Mouse (Mus musculus) liver, embryonic 13.5 days (tissue): Measurements from ENCODE around the gene Elovl7. TPM values are rescaled to one million over a fixed set of nuclear protein-coding genes. Genes with fewer than 3 reads are reported as not detected.
A peak's percentile ranks its signal among the peaks of the same experiment; 100 is the strongest.

Experiments
- ATAC-seq: fragments of 200-750 bp; cut with Nextera tagmentation; 2 replicates; pipeline ENCODE4 v1.8.0; 2017; ENCODE audit warnings: low read depth, mild to moderate bottlenecking, moderate number of reproducible peaks, moderate library complexity
- DNase-seq: peaks from one replicate; pipeline ENCODE4 v3.0.0; 2022
- H3K27ac ChIP-seq: fragments of 300-500 bp; sonication (generic); 2 replicates; pipeline ENCODE4 v1.5.1; 2015; ENCODE audit warnings: moderate library complexity, mild to moderate bottlenecking, inconsistent platforms
- H3K27me3 ChIP-seq: fragments of 300-500 bp; sonication (generic); 2 replicates; pipeline ENCODE4 v1.6.1; 2015; ENCODE audit warnings: mild to moderate bottlenecking, inconsistent platforms
- H3K36me3 ChIP-seq: fragments of 300-500 bp; sonication (generic); 2 replicates; pipeline ENCODE4 v1.6.1; 2015; ENCODE audit warnings: mild to moderate bottlenecking, inconsistent platforms
- H3K4me1 ChIP-seq: fragments of 300-500 bp; sonication (generic); replicated peaks from 2 replicates; pipeline ENCODE4 v1.6.1; 2015; ENCODE audit warnings: inconsistent platforms
- H3K4me2 ChIP-seq: fragments of 300-500 bp; sonication (generic); 2 replicates; pipeline ENCODE4 v1.6.1; 2015; ENCODE audit warnings: inconsistent platforms, mild to moderate bottlenecking, moderate library complexity
- H3K4me3 ChIP-seq: fragments of 300-500 bp; sonication (generic); replicated peaks from 2 replicates; pipeline ENCODE4 v1.5.1; 2015; ENCODE audit warnings: mild to moderate bottlenecking, inconsistent platforms
- H3K9ac ChIP-seq: fragments of 300-500 bp; sonication (generic); 2 replicates; pipeline ENCODE4 v1.6.1; 2015; ENCODE audit warnings: mild to moderate bottlenecking, inconsistent platforms
- H3K9me3 ChIP-seq: fragments of 300-500 bp; sonication (generic); replicated peaks from 2 replicates; pipeline ENCODE4 v1.6.1; 2016; ENCODE audit warnings: inconsistent platforms
- WGBS: fragments of 180-500 bp; shearing (Covaris S2); methylation state at CpG from one replicate; pipeline ENCODE4 v1.1.7; 2015; ENCODE audit not compliant: insufficient replicate concordance; 5-methylcytosine and 5-hydroxymethylcytosine counted together
- polyA plus RNA-seq: library from polyadenylated mRNA; unstranded; fragments of >200 nt; fragmentation: Nextera tagmentation; extraction: Ambion mirVana; gene quantifications from 2 replicates; pipeline ENCODE4 v1.2.1, GENCODE M21; 2015

Gene Elovl7
- polyA plus RNA-seq, 1 experiment from 2014 or later: 2.0 TPM

DNA sequence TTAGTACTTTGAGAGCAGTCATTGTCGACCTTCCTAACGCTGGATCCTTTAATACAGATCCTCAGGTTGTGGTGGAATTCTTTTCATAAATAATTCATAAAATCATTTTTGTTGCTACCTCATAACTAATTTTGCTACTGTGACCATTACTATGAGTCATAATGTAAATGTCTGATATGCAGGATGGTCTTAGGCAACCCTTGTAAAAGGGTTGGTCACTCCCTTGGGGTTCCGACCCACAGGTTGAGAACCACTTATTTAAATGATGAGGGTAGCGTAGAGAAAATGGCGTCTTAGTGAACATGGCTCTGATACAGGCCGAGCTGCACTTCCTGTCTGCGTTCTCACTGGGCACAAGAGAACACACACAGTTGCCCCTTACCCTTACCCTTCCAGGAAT, 63.1 kb downstream of the Elovl7 start:
- H3K27ac ChIP-seq: no peak overlapping the region
- no peaks in the 10 kb centered on the region for H3K36me3 ChIP-seq
- no peaks in the 10 kb centered on the region for H3K9me3 ChIP-seq
- no peaks in the 10 kb centered on the region for H3K27me3 ChIP-seq
- WGBS: 67% methylated on average over 7 of the region's 7 CpGs
- H3K4me1 ChIP-seq: no peaks in the 10 kb centered on the region
- no peak overlapping the region for H3K9ac ChIP-seq
- DNase-seq (no peak), ATAC-seq (no peak)
- no peak overlapping the region for H3K4me3 ChIP-seq
- no peak overlapping the region for H3K4me2 ChIP-seq

DNA sequence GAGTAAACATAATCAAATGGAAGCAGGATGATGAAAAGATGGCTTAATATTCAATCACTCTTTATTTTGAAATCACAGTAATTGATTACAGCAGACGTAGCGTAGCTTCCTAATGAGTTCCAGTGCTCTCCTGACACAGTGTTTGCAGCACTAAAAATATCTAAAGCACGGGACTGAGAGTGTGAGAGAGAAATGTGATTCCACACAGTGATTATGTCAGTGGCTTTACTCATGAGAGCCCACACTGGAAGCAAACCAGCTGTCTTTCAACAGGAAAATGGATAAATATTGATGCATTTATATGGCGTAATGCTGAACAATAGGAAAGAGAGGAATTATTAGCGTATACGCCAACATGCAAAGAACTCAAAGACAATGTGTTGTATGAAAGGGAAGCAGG, 64.4 kb downstream of the Elovl7 start:
- Histone ChIP-seq H3K4me1 (no peaks in the 10 kb centered on the region), H3K4me3 (no peak overlapping the region), H3K27ac (no peak overlapping the region), H3K9ac (no peak overlapping the region), H3K36me3 (no peaks in the 10 kb centered on the region), H3K9me3 (no peaks in the 10 kb centered on the region), H3K4me2 (no peak overlapping the region), H3K27me3 (no peaks in the 10 kb centered on the region)
- WGBS: 72% methylated on average over 6 of the region's 6 CpGs
- DNase-seq (no peak), ATAC-seq (no peak)

DNA sequence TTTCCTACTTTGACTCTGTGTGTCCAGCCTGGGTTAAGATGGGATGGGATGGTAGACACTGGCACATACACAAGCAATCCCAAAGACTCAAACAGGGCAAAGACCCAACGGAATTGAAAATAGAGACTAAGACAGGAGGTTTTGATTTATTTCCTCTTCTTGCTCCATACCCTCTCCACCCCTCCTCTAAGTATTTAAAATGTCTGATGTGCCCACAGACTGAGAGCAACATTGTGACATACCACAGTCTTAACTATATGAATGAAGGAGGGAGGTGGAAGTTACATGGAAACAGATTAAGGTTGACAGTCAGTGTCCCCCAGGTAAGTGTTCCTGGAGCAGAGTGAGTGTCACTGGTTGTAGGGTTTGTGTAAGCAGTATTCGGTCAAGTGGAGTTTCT, 70.1 kb downstream of the Elovl7 start:
- Histone ChIP-seq H3K9ac (no peak overlapping the region), H3K4me3 (no peak overlapping the region), H3K9me3 (no peaks in the 10 kb centered on the region), H3K4me2 (no peak overlapping the region), H3K4me1 (0 out of 2 replicates have a peak, but pooled peaks cover 3% of the 10 kb centered on the region), H3K36me3 (no peaks in the 10 kb centered on the region), H3K27ac (no peak overlapping the region), H3K27me3 (no peaks in the 10 kb centered on the region)
- DNase-seq (no peak), ATAC-seq (no peak)
- WGBS: 66% methylated on average over 2 of the region's 2 CpGs

DNA sequence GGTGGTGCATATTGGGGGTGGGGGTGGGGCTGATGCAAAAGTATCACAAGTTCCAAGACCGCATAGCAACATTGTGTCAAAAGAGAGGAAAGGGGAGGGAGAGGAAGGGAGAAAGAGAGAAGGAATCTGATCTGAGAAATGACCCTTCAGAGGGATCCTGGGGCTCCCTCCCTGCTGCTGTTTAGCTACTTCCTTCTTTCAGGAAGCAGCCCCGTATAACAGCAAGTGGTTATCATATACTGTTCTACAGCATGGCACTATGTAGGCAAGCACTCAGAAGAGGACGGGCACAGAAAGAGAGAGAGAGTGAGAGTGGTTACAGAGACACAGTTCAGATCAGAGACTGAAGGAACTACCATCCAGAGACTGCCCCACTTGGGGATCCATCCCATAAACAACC, 73.7 kb downstream of the Elovl7 start:
- H3K4me1 ChIP-seq: peaks cover 13% of the 10 kb centered on the region
- ATAC-seq (no peak), DNase-seq (no peak)
- H3K4me3 ChIP-seq: no peak overlapping the region
- no peaks in the 10 kb centered on the region for H3K27me3 ChIP-seq
- 21% methylated on average over 3 of the region's 3 CpGs for WGBS
- H3K36me3 ChIP-seq: no peaks in the 10 kb centered on the region
- H3K4me2 ChIP-seq: no peak overlapping the region
- H3K9ac ChIP-seq: no peak overlapping the region
- H3K27ac ChIP-seq: no peak overlapping the region
- no peaks in the 10 kb centered on the region for H3K9me3 ChIP-seq

DNA sequence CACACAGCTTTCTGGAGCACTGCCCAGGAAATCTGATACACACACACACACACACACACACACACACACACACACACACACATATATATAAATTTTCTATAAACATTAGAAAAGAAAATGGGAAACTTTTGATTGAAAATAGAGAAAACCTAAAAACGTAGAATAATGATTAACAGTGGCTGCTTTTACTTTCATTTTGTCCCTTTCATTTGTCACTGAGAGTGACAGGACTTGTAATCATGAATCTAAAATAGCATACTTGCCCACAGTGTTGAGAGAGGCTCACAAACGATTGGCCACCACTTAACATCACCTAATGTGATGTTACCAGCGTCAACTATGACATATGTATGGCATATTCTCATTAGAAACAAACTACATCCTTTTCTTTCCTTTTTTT, 75.2 kb downstream of the Elovl7 start:
- ATAC-seq: no peak
- H3K9ac ChIP-seq: no peak overlapping the region
- peaks cover 13% of the 10 kb centered on the region for H3K4me1 ChIP-seq
- H3K4me2 ChIP-seq: no peak overlapping the region
- H3K27ac ChIP-seq: no peak overlapping the region
- no peaks in the 10 kb centered on the region for H3K36me3 ChIP-seq
- no peak for DNase-seq
- H3K27me3 ChIP-seq: no peaks in the 10 kb centered on the region
- 51% methylated on average over 3 of the region's 3 CpGs for WGBS
- H3K4me3 ChIP-seq: no peak overlapping the region
- H3K9me3 ChIP-seq: no peaks in the 10 kb centered on the region

DNA sequence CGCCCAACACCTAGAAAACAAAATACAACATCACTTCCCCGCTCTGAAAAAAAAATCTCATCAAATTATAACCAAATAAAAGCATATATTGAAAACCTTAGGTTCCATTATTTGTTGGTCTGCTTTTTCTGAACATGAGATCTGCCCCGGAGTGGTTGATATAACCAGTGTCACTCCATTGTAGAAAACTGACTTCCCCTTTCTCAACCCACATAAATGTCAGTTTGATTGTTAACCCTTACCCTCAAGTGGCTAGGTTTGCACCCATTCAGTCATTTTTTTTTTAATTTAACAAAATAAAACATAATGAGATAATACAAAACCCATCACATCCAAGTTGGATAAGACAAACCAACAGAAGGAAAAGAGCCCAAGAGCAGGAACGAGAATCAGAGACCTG, 76.1 kb downstream of the Elovl7 start:
- Histone ChIP-seq H3K9me3 (no peaks in the 10 kb centered on the region), H3K27ac (no peak overlapping the region), H3K4me2 (no peak overlapping the region), H3K4me3 (no peak overlapping the region), H3K27me3 (no peaks in the 10 kb centered on the region), H3K36me3 (no peaks in the 10 kb centered on the region), H3K9ac (no peak overlapping the region), H3K4me1 (peaks cover 13% of the 10 kb centered on the region)
- WGBS: 35% methylated on average over 4 of the region's 4 CpGs
- no peak for ATAC-seq
- DNase-seq: no peak

DNA sequence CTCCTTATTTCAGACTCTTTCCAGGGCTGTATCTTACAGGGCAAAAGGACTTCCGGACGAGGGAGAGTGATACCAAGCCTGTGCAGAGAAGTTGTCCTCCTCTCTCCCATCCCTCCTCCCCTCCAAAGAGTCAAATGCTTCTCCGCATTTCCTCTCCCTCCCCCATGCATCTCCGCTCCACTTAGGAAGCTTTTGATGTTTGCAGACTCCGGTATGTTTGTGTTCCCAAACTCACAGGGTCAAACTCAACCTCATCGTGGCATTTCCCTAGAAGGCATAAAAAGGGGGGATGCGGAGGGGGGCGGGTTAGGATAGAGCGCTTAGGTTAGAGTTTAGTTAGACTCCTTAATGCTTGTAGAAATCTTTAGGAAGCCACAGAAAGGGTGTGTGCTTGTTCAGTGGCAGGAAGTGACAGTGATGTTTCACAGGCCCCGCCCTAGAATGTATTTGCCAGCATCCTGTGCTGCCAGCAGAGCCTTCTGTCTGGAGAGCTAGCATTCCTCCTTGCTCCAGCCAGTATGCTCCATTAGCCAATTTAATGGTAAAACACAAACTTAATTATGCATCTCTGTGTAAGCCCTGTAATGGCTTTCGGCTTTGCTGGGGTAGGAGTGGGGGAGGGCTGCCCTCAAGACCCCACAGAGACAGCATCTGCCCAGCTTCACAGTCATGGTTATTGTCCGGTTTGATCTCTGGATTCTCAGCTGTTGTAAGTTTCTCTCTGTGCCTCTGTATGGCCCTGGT, 83.3 kb downstream of the Elovl7 start:
- Histone ChIP-seq H3K4me3 (peak overlapping the region; percentile 52), H3K9ac (peak overlapping the region; percentile 52; the same call in 1 of the 2 replicates), H3K9me3 (no peaks in the 10 kb centered on the region), H3K36me3 (no peaks in the 10 kb centered on the region), H3K4me1 (peaks cover 20% of the 10 kb centered on the region), H3K27me3 (no peaks in the 10 kb centered on the region), H3K4me2 (peak overlapping the region; percentile 70), H3K27ac (peak overlapping the region; percentile 70)
- WGBS: 4% methylated on average over 12 of the region's 12 CpGs
- ATAC-seq: peak; percentile 85
- DNase-seq: peak; percentile 61

DNA sequence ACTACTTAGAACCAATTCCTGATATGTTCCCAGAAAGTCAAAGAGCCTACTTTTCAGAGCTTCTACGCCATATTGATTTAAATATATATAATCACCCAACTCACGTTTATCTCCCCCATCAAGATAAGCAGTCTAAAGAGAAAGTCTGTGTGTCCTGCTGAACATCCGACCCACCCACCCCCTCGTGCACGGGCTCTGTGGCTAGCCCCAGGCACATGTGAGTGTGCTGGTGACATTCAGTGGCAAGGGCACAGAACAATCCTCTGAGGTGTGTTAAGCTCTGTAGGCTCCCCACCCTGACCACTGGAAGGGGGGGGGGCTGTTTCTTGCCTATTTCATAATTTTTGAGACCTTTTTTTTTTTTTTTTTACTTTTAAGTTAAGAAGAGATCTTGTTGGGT, 84.0 kb downstream of the Elovl7 start:
- Histone ChIP-seq H3K9me3 (no peaks in the 10 kb centered on the region), H3K4me3 (no peak overlapping the region), H3K27me3 (no peaks in the 10 kb centered on the region), H3K9ac (no peak overlapping the region), H3K36me3 (no peaks in the 10 kb centered on the region), H3K4me2 (no peak overlapping the region), H3K27ac (peak overlapping the region; percentile 70; the same call in 1 of the 2 replicates), H3K4me1 (peaks cover 20% of the 10 kb centered on the region)
- no peak for ATAC-seq
- no peak for DNase-seq
- 23% methylated on average over 5 of the region's 5 CpGs for WGBS

DNA sequence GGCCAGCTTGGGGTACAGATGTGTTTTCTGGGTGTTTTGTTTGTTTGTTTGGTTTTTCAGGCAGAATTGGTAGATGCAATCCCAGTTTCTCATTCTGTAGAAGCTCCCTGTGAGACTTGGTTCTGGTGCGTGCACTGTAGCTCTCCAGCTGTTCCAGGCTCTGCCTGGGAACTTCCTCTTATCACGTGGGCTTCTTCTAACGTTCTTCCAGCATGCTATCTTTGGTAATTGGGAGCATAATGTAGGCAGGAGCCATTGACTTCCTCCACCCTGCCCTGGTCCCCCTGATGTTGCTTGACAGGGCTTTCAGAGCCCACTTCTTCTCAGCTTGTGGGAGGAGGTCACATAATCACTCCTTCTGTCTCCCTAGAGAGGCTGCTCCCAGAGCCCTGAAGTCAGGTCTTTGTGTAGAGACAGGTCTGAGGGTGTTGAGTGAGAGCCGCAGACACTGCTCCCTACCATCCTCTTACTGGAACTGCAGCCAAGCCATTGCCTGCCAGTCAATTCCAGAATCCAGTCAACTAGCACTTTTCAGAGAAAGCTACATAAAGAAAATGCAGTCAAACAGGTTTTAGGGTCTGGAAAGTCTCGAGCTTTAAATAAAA, 86.2 kb downstream of the Elovl7 start:
- no peak for ATAC-seq
- Histone ChIP-seq H3K9me3 (no peaks in the 10 kb centered on the region), H3K4me3 (no peak overlapping the region), H3K36me3 (no peaks in the 10 kb centered on the region), H3K27me3 (no peaks in the 10 kb centered on the region), H3K9ac (no peak overlapping the region), H3K27ac (no peak overlapping the region), H3K4me2 (no peak overlapping the region), H3K4me1 (peaks cover 20% of the 10 kb centered on the region)
- DNase-seq: no peak
- 13% methylated on average over 5 of the region's 5 CpGs for WGBS

DNA sequence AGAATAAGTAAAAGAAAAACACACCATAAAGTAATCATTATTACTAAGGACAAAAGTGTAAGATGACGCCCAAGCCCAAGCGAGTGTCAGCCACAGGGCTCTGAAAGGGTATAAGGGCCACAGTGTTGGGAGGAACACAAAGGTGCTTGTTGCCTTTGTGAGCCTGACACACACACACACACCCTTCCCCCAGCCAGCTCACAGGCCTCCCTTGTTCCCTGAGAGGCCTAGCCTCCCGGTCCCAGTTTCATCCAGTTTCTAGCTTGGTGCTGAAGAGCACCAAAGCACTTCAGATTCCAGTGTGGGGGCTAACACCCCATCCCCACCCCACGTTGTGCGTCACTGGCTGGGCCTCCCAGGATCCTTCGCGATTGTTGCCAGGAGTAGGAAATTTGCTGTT, 87.2 kb downstream of the Elovl7 start:
- Histone ChIP-seq H3K9ac (no peak overlapping the region), H3K4me2 (no peak overlapping the region), H3K4me3 (no peak overlapping the region), H3K4me1 (peaks cover 19% of the 10 kb centered on the region), H3K36me3 (no peaks in the 10 kb centered on the region), H3K27me3 (no peaks in the 10 kb centered on the region), H3K27ac (no peak overlapping the region), H3K9me3 (no peaks in the 10 kb centered on the region)
- 69% methylated on average over 7 of the region's 7 CpGs for WGBS
- ATAC-seq (no peak), DNase-seq (no peak)

DNA sequence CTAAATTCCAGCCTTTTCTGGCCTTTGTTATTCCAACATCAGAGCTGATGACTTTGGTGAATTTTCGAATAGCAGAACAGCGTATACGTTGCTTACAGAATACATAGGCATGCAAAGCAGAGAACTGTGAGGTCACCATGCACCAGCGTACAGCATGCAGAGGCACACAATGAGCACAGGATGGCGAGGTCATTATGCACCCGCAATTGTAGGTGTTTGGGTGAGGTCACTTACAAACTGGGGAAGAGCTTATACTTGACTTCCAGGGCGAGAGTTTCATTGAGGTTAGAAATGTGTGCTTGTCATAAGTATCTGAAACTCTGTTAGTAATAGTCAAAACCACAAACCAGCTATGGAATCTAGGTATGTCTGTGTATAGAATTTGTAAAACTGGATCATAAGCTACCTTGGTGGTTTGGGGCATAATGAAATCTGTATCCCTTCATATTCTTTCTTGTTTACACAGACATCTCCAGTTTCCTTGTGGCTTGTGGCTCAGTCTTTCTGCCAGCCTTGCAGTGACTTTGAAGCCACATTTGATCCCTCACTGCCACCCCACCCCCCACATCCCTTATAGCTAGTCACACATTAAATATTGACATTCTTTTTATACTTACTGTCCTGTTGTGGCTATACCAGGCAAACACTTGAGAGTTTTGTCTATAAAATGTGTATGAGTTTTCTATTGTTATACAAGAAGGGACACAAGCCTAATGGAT, 88.9 kb downstream of the Elovl7 start:
- Histone ChIP-seq H3K4me2 (no peak overlapping the region), H3K9me3 (no peaks in the 10 kb centered on the region), H3K27ac (no peak overlapping the region), H3K4me1 (peaks cover 2% of the 10 kb centered on the region; the same call in 1 of the 2 replicates), H3K9ac (no peak overlapping the region), H3K27me3 (no peaks in the 10 kb centered on the region), H3K4me3 (no peak overlapping the region), H3K36me3 (no peaks in the 10 kb centered on the region)
- DNase-seq (no peak), ATAC-seq (no peak)
- WGBS: 63% methylated on average over 7 of the region's 7 CpGs
